Mouse (Mus musculus): ENCODE measurements around the gene 4632433K11Rik. TPM values are rescaled to one million over a fixed set of nuclear protein-coding genes. Genes with fewer than 3 reads are reported as not detected.

The 4632433K11Rik gene
- total and polyA plus RNA-seq, 2 experiments from 2014 or later: 0.24 TPM; not detected in 1

DNA sequence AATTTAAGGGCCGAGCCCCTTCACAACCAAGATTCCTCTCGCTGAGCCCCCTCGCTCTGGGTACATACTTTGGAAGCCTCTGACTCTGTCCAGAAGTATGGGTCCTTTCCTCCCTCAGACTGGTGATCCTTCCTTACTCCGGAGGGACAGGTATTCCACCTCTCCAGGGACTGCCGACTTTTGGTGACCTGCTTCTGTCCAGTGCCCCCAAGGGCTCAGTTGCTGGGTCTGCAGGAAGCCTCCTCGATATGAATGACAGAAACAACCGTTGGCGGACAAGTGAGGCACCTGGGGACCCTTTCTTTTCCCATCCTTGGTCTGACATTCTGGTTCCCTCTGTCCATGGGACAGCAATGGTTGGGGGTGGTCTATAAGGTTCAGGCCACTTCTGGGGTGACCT, 23.5 kb downstream of the 4632433K11Rik start:
- 36% methylated on average over 8 of the region's 8 CpGs for WGBS
- no peak for ATAC-seq

DNA sequence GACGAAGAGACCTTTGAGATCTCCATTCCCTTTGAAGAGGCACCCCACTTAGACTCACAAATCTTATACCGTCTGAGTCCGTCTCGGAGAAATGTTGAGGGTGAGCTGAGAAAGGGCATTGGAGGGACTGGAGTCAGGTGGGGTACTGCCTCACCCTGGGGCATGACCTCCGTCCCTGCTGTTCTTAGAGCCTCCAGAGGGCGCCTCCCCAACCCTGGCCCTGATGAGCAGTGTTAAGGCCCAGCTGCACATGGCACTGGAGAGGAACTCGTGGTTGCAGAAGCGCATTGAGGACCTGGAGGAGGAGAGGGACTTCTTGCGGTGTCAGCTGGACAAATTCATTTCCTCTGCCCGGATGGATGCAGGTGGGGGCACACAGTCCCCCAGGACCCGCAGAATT, 23.9 kb downstream of the 4632433K11Rik start:
- Histone ChIP-seq H3K36me3 (ENCODE audit: insufficient read depth) (no peaks in the 10 kb centered on the region), H3K9ac (peak overlapping the region; percentile 95), H3K9me3 (ENCODE audit: low read length) (no peaks in the 10 kb centered on the region), H3K4me2 (ENCODE audit: low read depth) (peak overlapping the region; percentile 73), H3K4me3 (ENCODE audit: low read depth, low read length) (peak overlapping the region; percentile 65), H3K4me1 (ENCODE audit: insufficient read depth) (peaks cover 43% of the 10 kb centered on the region), H3K27ac (ENCODE audit: low read depth, low read length) (no peak overlapping the region; the same call in 1 of the 2 replicates), H3K27me3 (ENCODE audit: insufficient read depth, low read length) (peaks cover 8% of the 10 kb centered on the region)
- DNase-seq: no peak
- ATAC-seq: no peak
- WGBS: 30% methylated on average over 11 of the region's 11 CpGs
- peak; percentile 36; the same call in 1 of the 2 replicates for TF ChIP-seq CTCF (IDR thresholded peaks at IDR 0.05; ENCODE audit: low read depth)

More for the DNA sequence above, 23.5 kb downstream of the 4632433K11Rik start:
- Histone ChIP-seq H3K27me3 (ENCODE audit: insufficient read depth, low read length) (peaks cover 8% of the 10 kb centered on the region), H3K36me3 (ENCODE audit: insufficient read depth) (no peaks in the 10 kb centered on the region), H3K9me3 (ENCODE audit: low read length) (no peaks in the 10 kb centered on the region), H3K27ac (ENCODE audit: low read depth, low read length) (peak overlapping the region; percentile 77), H3K4me1 (ENCODE audit: insufficient read depth) (peaks cover 44% of the 10 kb centered on the region), H3K4me3 (ENCODE audit: low read depth, low read length) (peak overlapping the region; percentile 65), H3K4me2 (ENCODE audit: low read depth) (peak overlapping the region; percentile 73), H3K9ac (peak overlapping the region; percentile 95)
- no peak for TF ChIP-seq CTCF (IDR thresholded peaks at IDR 0.05; ENCODE audit: low read depth)
- no peak for DNase-seq

DNA sequence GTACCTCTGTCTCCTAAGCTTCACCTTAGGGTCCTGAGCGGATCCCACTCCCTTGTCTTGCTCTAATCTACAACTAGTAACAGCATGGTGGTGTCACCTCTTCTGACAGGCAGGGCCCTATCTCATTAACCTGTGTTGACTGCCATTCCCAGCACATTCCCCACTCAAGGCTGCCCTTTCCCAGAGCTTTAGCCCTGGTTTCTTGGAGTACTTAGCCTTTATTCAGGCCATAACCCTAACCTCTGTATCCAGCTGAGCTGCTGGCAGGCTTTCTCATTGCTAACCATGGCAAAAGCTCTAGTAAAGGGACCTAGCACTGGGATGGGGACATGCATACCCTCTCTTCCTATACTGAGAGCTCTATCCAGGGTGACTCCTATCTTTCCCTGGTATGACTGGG, 24.7 kb downstream of the 4632433K11Rik start:
- no peak overlapping the region for H3K4me3 ChIP-seq (ENCODE audit: low read depth, low read length)
- H3K4me1 ChIP-seq (ENCODE audit: insufficient read depth): peaks cover 39% of the 10 kb centered on the region
- H3K9me3 ChIP-seq (ENCODE audit: low read length): no peaks in the 10 kb centered on the region
- H3K27me3 ChIP-seq (ENCODE audit: insufficient read depth, low read length): peaks cover 8% of the 10 kb centered on the region
- H3K9ac ChIP-seq: no peak overlapping the region
- DNase-seq: no peak
- TF ChIP-seq CTCF (IDR thresholded peaks at IDR 0.05; ENCODE audit: low read depth): no peak
- H3K4me2 ChIP-seq (ENCODE audit: low read depth): no peak overlapping the region
- ATAC-seq: no peak
- H3K36me3 ChIP-seq (ENCODE audit: insufficient read depth): no peaks in the 10 kb centered on the region
- WGBS: 97% methylated on average over 1 of the region's 1 CpGs
- H3K27ac ChIP-seq (ENCODE audit: low read depth, low read length): no peak overlapping the region

DNA sequence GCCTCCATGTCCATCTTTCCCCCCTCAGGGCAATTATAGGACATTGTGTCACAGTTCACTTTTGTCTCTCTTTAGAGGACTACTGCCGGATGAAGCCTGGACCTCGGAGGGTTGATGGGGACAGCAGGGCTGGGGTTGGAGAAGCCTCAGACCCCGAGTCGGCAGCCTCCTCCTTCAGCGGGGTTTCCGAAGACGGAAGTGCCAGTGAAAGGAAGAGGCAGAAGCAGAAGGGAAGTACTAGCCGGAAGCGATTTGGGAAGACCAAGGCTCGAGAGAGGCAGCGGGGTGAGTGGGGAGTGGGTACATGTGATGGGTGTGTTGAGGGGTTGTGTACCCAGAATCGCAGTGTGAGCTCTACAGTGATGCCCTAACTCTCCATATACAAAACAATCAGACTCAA, 25.5 kb downstream of the 4632433K11Rik start:
- Histone ChIP-seq H3K27me3 (ENCODE audit: insufficient read depth, low read length) (peaks cover 7% of the 10 kb centered on the region; the same call in 1 of the 2 replicates), H3K4me1 (ENCODE audit: insufficient read depth) (peaks cover 38% of the 10 kb centered on the region), H3K27ac (ENCODE audit: low read depth, low read length) (peak overlapping the region; percentile 98), H3K9ac (0 out of 2 replicates have a peak overlapping the region, but pooled peaks have one; percentile 78), H3K4me3 (ENCODE audit: low read depth, low read length) (no peak overlapping the region), H3K36me3 (ENCODE audit: insufficient read depth) (no peaks in the 10 kb centered on the region), H3K4me2 (ENCODE audit: low read depth) (peak overlapping the region; percentile 71), H3K9me3 (ENCODE audit: low read length) (no peaks in the 10 kb centered on the region)
- no peak for TF ChIP-seq CTCF (IDR thresholded peaks at IDR 0.05; ENCODE audit: low read depth)
- DNase-seq: no peak
- no peak for ATAC-seq
- WGBS: 92% methylated on average over 12 of the region's 12 CpGs

DNA sequence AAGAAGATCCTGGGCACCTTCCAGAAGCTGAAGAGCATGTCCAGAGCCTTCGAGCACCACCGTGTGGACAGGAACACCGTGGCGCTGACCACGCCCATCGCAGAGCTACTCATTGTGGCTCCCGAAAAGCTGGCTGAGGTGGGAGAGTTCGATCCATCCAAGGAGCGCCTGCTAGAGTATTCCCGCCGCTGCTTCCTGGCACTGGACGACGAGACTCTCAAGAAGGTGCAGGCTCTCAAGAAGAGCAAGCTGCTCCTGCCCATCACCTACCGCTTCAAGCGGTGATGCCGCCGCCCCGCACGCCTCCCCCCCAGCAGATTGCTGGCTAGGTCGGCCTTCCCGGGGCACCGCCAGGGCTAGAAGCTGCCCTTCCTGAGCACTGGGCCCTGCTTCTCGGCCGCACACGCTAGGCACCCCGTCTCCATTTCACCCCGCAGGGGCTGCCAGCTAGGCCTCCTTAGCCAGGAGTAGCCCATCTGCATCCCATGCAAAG, 26.4 kb downstream of the 4632433K11Rik start:
- Histone ChIP-seq H3K9me3 (ENCODE audit: low read length) (no peaks in the 10 kb centered on the region), H3K4me2 (ENCODE audit: low read depth) (peak overlapping the region; percentile 71), H3K4me1 (ENCODE audit: insufficient read depth) (peaks cover 35% of the 10 kb centered on the region), H3K36me3 (ENCODE audit: insufficient read depth) (no peaks in the 10 kb centered on the region), H3K27me3 (ENCODE audit: insufficient read depth, low read length) (no peaks in the 10 kb centered on the region), H3K9ac (peak overlapping the region; percentile 78), H3K27ac (ENCODE audit: low read depth, low read length) (peak overlapping the region; percentile 98), H3K4me3 (ENCODE audit: low read depth, low read length) (peak overlapping the region; percentile 78)
- WGBS: 2% methylated on average over 27 of the region's 27 CpGs
- DNase-seq: peak; percentile 83
- TF ChIP-seq CTCF (IDR thresholded peaks at IDR 0.05; ENCODE audit: low read depth): peak; percentile 76
- no peak for ATAC-seq

DNA sequence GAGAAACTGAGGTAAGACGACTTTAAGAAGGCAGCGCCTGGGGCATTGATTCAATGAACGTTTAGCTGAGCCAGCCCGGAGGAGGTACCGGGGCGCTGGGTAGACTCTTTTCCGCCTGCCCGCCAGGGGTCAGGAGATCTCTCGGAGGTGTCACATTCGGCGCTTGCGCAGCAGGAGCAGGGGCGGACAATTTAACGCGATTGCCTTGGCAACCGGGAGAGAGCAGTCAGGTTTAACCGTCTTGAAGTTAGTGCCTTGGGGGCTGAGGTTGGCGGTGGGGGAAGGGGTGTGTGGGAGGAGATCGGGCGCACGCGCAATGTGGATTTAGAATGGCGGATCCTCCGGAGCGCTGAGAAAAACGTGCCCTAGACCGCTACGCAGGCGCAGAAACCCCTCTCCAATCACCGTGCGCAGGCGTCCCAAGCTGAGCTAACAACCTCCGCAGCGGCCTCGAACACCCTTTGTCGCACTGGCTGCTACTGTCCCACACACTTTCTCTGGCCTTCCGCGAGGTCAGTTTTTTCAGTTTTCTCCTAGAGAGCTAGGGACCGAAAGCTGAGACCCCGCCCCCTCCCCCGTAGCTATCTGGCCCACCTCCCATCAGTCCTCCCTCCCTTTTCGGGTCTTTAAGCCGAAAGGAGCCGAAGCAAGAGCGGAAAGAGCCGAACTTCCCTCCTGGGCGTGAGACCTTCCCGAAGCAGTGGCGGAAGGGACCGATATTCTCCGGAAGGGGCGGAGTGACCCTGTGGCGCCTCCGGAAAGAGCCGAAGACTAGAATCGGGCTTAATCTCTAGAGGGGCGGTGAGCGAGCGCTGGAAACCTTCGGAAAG, 27.2 kb downstream of the 4632433K11Rik start:
- Histone ChIP-seq H3K27me3 (ENCODE audit: insufficient read depth, low read length) (no peaks in the 10 kb centered on the region), H3K4me3 (ENCODE audit: low read depth, low read length) (peak overlapping the region; percentile 78), H3K9me3 (ENCODE audit: low read length) (no peaks in the 10 kb centered on the region), H3K27ac (ENCODE audit: low read depth, low read length) (peak overlapping the region; percentile 98), H3K4me2 (ENCODE audit: low read depth) (peak overlapping the region; percentile 71), H3K9ac (peak overlapping the region; percentile 78), H3K4me1 (ENCODE audit: insufficient read depth) (peaks cover 30% of the 10 kb centered on the region), H3K36me3 (ENCODE audit: insufficient read depth) (no peaks in the 10 kb centered on the region)
- DNase-seq (peak; percentile 100), ATAC-seq (peak; percentile 89)
- TF ChIP-seq CTCF (IDR thresholded peaks at IDR 0.05; ENCODE audit: low read depth): peak; percentile 71
- under 1% methylated on average over 60 of the region's 60 CpGs for WGBS

Data from forebrain, postnatal 0 days (tissue).